Mouse (Mus musculus) intestine, embryonic 14.5 days (tissue): ENCODE measurements at regions not wholly inside any gene's neighbourhood (a gene's known extent, or its start where the extent isn't known, plus 50 kb on each side); places are given as distances from the start of the nearest gene placed in this dataset.

Source experiments
- ATAC-seq: fragments of 200-750 bp; cut with Nextera tagmentation; replicated peaks from 2 replicates; pipeline ENCODE4 v1.8.0; 2017; ENCODE audit warnings: low read depth, moderate number of reproducible peaks, moderate TSS enrichment, moderate library complexity; ENCODE audit not compliant: low FRiP score, low TSS enrichment
- DNase-seq: peaks from one replicate; pipeline ENCODE4 v3.0.0-alpha.2; 2018; ENCODE audit warnings: low spot score
- H3K27ac ChIP-seq: fragments of 300-500 bp; sonication (generic); 2 replicates; pipeline ENCODE4 v1.5.1; 2014; ENCODE audit warnings: low read depth, mild to moderate bottlenecking, control low read depth
- H3K27me3 ChIP-seq: fragments of 300-500 bp; sonication (generic); replicated peaks from 2 replicates; pipeline ENCODE4 v1.6.1; 2014; ENCODE audit warnings: low read length, control low read depth; ENCODE audit not compliant: control insufficient read depth, insufficient read depth
- H3K36me3 ChIP-seq: fragments of 300-500 bp; sonication (generic); 2 replicates; pipeline ENCODE4 v1.6.1; 2014; ENCODE audit warnings: low read length, control low read depth; ENCODE audit not compliant: control insufficient read depth, insufficient read depth
- H3K4me1 ChIP-seq: fragments of 300-500 bp; sonication (generic); replicated peaks from 2 replicates; pipeline ENCODE4 v1.6.1; 2014; ENCODE audit warnings: low read length, control low read depth, mixed read lengths; ENCODE audit not compliant: control insufficient read depth, insufficient read depth
- H3K4me2 ChIP-seq: fragments of 300-500 bp; sonication (generic); 2 replicates; pipeline ENCODE4 v1.6.1; 2014; ENCODE audit warnings: low read length
- H3K4me3 ChIP-seq: fragments of 300-500 bp; sonication (generic); 2 replicates; pipeline ENCODE4 v1.5.1; 2014; ENCODE audit warnings: low read depth, low read length, control low read depth, mixed read lengths
- H3K9ac ChIP-seq: fragments of 300-500 bp; sonication (generic); 2 replicates; pipeline ENCODE4 v1.6.1; 2014; ENCODE audit warnings: mild to moderate bottlenecking, low read length
- H3K9me3 ChIP-seq: fragments of 300-500 bp; sonication (generic); 2 replicates; pipeline ENCODE4 v1.6.1; 2016; ENCODE audit warnings: low read length, control low read depth; ENCODE audit not compliant: control insufficient read depth
- WGBS: fragments of 180-500 bp; shearing (Covaris S2); extraction: QIAGEN DNeasy Blood & Tissue Kit; methylation state at CpG from one replicate; pipeline ENCODE4 v1.1.7; 2014; 5-methylcytosine and 5-hydroxymethylcytosine counted together

DNA sequence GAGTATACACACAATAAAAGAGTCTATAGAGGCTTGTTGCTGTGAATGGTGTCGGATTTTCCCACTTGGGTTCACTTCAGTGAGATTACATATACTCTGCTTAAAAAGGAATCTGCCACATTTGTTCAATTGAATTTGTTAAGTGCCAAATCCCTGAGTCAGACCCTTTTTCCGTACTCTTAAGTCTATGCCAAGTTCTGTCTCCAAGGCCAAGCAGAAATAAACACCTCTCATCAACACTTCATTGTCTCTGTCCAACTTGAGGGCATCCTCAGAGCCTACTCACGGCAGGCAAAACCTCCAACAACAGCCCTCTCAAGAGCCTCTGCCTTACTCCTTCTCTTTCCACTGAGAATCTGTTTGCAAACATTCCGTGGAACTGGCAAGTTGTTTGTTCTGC, 325.6 kb upstream of the Nr2f2 start:
- no peak overlapping the region for H3K4me3 ChIP-seq
- H3K27me3 ChIP-seq, result no peaks in the 10 kb centered on the region
- no peaks in the 10 kb centered on the region for H3K4me1 ChIP-seq
- no peak overlapping the region for H3K4me2 ChIP-seq
- H3K36me3 ChIP-seq, result no peaks in the 10 kb centered on the region
- WGBS, result 70% methylated on average over 4 of the region's 4 CpGs
- no peak overlapping the region for H3K27ac ChIP-seq
- ATAC-seq (no peak), DNase-seq (no peak)
- no peak overlapping the region for H3K9ac ChIP-seq
- no peaks in the 10 kb centered on the region for H3K9me3 ChIP-seq

GRCm38 (mm10) chr7:70690845-70691244, 324.3 kb upstream of the Nr2f2 start:
- Histone ChIP-seq H3K4me1 (no peaks in the 10 kb centered on the region), H3K36me3 (no peaks in the 10 kb centered on the region), H3K9ac (no peak overlapping the region), H3K9me3 (no peaks in the 10 kb centered on the region), H3K27me3 (no peaks in the 10 kb centered on the region), H3K4me2 (no peak overlapping the region), H3K27ac (no peak overlapping the region), H3K4me3 (no peak overlapping the region)
- DNase-seq, result peak; percentile 12
- 90% methylated on average over 7 of the region's 7 CpGs for WGBS
- ATAC-seq, result no peak

GRCm38 (mm10) chr7:70669065-70669464, 302.5 kb upstream of the Nr2f2 start:
- DNase-seq (no peak), ATAC-seq (no peak)
- H3K4me3 ChIP-seq, result no peak overlapping the region
- 41% methylated on average over 2 of the region's 2 CpGs for WGBS
- H3K9me3 ChIP-seq, result no peaks in the 10 kb centered on the region
- no peak overlapping the region for H3K27ac ChIP-seq
- H3K27me3 ChIP-seq, result no peaks in the 10 kb centered on the region
- peaks cover 4% of the 10 kb centered on the region; the same call in 1 of the 2 replicates for H3K4me1 ChIP-seq
- H3K36me3 ChIP-seq, result no peaks in the 10 kb centered on the region
- no peak overlapping the region for H3K4me2 ChIP-seq
- no peak overlapping the region for H3K9ac ChIP-seq

DNA sequence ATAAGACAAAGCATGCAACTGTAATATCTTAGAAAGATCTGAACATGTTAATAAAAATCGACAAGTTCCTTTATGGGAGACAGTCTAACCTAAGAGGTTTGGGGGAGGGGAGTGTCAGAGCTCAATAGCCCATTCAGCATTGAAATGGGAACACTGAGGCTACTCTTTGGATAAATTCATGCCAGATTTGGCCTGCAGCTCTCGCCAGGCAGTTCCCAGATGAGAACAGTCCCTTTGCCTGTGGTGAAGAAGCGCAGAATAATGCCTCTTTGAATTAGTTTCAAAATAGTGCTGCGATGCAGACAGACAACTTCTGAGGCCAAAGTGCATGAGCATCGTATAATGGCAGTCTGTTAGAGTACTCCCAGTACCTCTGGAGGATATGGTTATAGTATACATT, 293.6 kb upstream of the Nr2f2 start:
- Histone ChIP-seq H3K27me3 (no peaks in the 10 kb centered on the region), H3K4me3 (no peak overlapping the region), H3K9ac (no peak overlapping the region), H3K27ac (no peak overlapping the region), H3K4me1 (no peaks in the 10 kb centered on the region), H3K4me2 (no peak overlapping the region), H3K36me3 (no peaks in the 10 kb centered on the region), H3K9me3 (0 out of 2 replicates have a peak, but pooled peaks cover 3% of the 10 kb centered on the region)
- 76% methylated on average over 5 of the region's 5 CpGs for WGBS
- DNase-seq (no peak), ATAC-seq (no peak)

- WGBS, result 44% methylated on average over 8 of the region's 8 CpGs
- H3K4me2 ChIP-seq, result no peak overlapping the region
- no peak for DNase-seq
- ATAC-seq, result no peak
- H3K4me3 ChIP-seq, result no peak overlapping the region
- H3K36me3 ChIP-seq, result no peaks in the 10 kb centered on the region
- H3K9ac ChIP-seq, result no peak overlapping the region
- no peak overlapping the region for H3K27ac ChIP-seq
- H3K9me3 ChIP-seq, result no peaks in the 10 kb centered on the region
- no peaks in the 10 kb centered on the region for H3K27me3 ChIP-seq
- no peaks in the 10 kb centered on the region for H3K4me1 ChIP-seq
Observed at GRCm38 (mm10) chr7:70649760-70650377, 283.3 kb upstream of the Nr2f2 start.

- H3K36me3 ChIP-seq, result no peaks in the 10 kb centered on the region
- H3K9ac ChIP-seq, result no peak overlapping the region
- no peaks in the 10 kb centered on the region for H3K9me3 ChIP-seq
- 83% methylated on average over 2 of the region's 2 CpGs for WGBS
- H3K27ac ChIP-seq, result no peak overlapping the region
- ATAC-seq (no peak), DNase-seq (no peak)
- H3K27me3 ChIP-seq, result no peaks in the 10 kb centered on the region
- H3K4me2 ChIP-seq, result no peak overlapping the region
- no peaks in the 10 kb centered on the region for H3K4me1 ChIP-seq
- H3K4me3 ChIP-seq, result no peak overlapping the region
Observed at GRCm38 (mm10) chr7:70646801-70647200, 280.3 kb upstream of the Nr2f2 start.

GRCm38 (mm10) chr7:70643694-70644301, 277.3 kb upstream of the Nr2f2 start:
- Histone ChIP-seq H3K36me3 (no peaks in the 10 kb centered on the region), H3K4me1 (no peaks in the 10 kb centered on the region), H3K9ac (no peak overlapping the region), H3K9me3 (no peaks in the 10 kb centered on the region), H3K27ac (no peak overlapping the region), H3K27me3 (no peaks in the 10 kb centered on the region), H3K4me2 (no peak overlapping the region), H3K4me3 (no peak overlapping the region)
- 57% methylated on average over 9 of the region's 9 CpGs for WGBS
- no peak for ATAC-seq
- DNase-seq, result no peak

DNA sequence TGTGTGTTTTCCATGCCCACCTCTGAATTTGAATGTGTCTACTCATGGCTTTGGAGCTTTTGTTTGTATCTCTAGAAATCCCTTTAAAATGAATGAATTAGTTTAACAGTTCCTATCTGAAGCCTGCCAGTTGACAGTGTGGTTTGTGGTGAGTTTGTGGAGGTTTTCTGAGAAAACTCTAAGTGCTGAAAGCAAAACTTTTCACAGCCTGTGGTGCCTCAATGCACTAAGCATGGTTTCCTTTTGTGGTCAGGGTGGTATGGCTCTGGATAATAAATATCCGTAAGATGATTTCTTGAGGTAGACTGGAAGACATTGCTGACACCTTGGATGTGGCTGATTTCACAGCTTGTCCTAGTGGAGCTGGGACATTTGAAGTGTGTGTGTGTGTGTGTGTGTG, 276.5 kb upstream of the Nr2f2 start:
- DNase-seq (no peak), ATAC-seq (no peak)
- Histone ChIP-seq H3K4me1 (no peaks in the 10 kb centered on the region), H3K27me3 (no peaks in the 10 kb centered on the region), H3K9me3 (no peaks in the 10 kb centered on the region), H3K36me3 (no peaks in the 10 kb centered on the region), H3K9ac (no peak overlapping the region), H3K4me3 (no peak overlapping the region), H3K27ac (no peak overlapping the region), H3K4me2 (no peak overlapping the region)
- 89% methylated on average over 1 of the region's 1 CpGs for WGBS

DNA sequence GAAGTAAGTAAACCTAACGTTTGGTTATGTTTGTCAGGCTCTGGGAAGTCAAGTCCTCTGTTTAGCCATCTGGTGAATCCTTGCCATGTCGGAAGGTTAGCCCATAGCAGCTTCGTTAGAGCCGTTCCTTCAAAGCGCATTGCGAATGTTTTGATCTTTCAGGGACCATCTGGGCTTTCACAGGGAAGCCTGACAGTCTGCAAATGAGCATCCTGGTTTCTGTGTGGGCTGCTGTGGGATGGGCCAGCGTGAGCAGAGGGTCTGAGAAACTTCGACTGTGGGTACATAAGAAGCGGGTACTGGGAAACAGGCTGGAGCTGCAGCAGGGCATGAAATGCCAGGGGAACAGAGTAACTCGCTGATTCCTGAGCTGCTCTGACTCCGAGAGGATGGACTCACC, 274.7 kb upstream of the Nr2f2 start:
- Histone ChIP-seq H3K9ac (no peak overlapping the region), H3K27ac (no peak overlapping the region), H3K27me3 (no peaks in the 10 kb centered on the region), H3K36me3 (no peaks in the 10 kb centered on the region), H3K4me3 (no peak overlapping the region), H3K9me3 (no peaks in the 10 kb centered on the region), H3K4me1 (no peaks in the 10 kb centered on the region), H3K4me2 (no peak overlapping the region)
- ATAC-seq, result no peak
- 40% methylated on average over 11 of the region's 11 CpGs for WGBS
- DNase-seq, result no peak
